Mouse (Mus musculus): Measurements from ENCODE around the gene Ak6. TPM values are rescaled to one million over a fixed set of nuclear protein-coding genes. Genes with fewer than 3 reads are reported as not detected.

Ak6 gene
- polyA plus RNA-seq, 1 experiment, result 93.3 TPM

- Histone ChIP-seq H3K4me1 (ENCODE audit: control insufficient read depth, insufficient read depth, low read length) (no peaks in the 10 kb centered on the region), H3K27ac (ENCODE audit: insufficient read depth, low read depth, low read length) (no peak overlapping the region), H3K4me3 (ENCODE audit: insufficient read depth, low read length) (no peak overlapping the region)
- TF ChIP-seq POLR2A (IDR thresholded peaks at IDR 0.05; ENCODE audit: borderline replicate concordance, low read depth, low read length), result no peak
- peak; percentile 24; the same call in 1 of the 2 replicates for TF ChIP-seq CTCF (IDR thresholded peaks at IDR 0.05; ENCODE audit: low read depth, low read length)
Observed at GRCm38 (mm10) chr13:100612903-100613302, 37.9 kb upstream of the Ak6 start.

- H3K4me3 ChIP-seq (ENCODE audit: insufficient read depth, low read length), result peak within 1 kb of the TSS; percentile 55
- TF ChIP-seq CTCF (IDR thresholded peaks at IDR 0.05; ENCODE audit: low read depth, low read length), result 0 out of 2 replicates have a peak, but pooled peaks have one; percentile 11
- TF ChIP-seq POLR2A (IDR thresholded peaks at IDR 0.05; ENCODE audit: borderline replicate concordance, low read depth, low read length), result no peak
- no peak within 1 kb of the TSS for H3K27ac ChIP-seq (ENCODE audit: insufficient read depth, low read depth, low read length)
- H3K4me1 ChIP-seq (ENCODE audit: control insufficient read depth, insufficient read depth, low read length), result no peaks in the 10 kb centered on the region
Observed at GRCm38 (mm10) chr13:100616181-100617087, 34.3 kb upstream of the Ak6 start, which contains the start of gene Marveld2. Gene Marveld2, minus strand, starts transcription at chr13:100616971.

GRCm38 (mm10) chr13:100617583-100617982, 33.2 kb upstream of the Ak6 start:
- H3K4me3 ChIP-seq (ENCODE audit: insufficient read depth, low read length), result no peak overlapping the region
- no peak for TF ChIP-seq POLR2A (IDR thresholded peaks at IDR 0.05; ENCODE audit: borderline replicate concordance, low read depth, low read length)
- TF ChIP-seq CTCF (IDR thresholded peaks at IDR 0.05; ENCODE audit: low read depth, low read length), result no peak
- no peaks in the 10 kb centered on the region for H3K4me1 ChIP-seq (ENCODE audit: control insufficient read depth, insufficient read depth, low read length)
- no peak overlapping the region for H3K27ac ChIP-seq (ENCODE audit: insufficient read depth, low read depth, low read length)

- no peak for TF ChIP-seq CTCF (IDR thresholded peaks at IDR 0.05; ENCODE audit: low read depth, low read length)
- TF ChIP-seq POLR2A (IDR thresholded peaks at IDR 0.05; ENCODE audit: borderline replicate concordance, low read depth, low read length), result no peak
- H3K4me1 ChIP-seq (ENCODE audit: control insufficient read depth, insufficient read depth, low read length), result no peaks in the 10 kb centered on the region
- H3K27ac ChIP-seq (ENCODE audit: insufficient read depth, low read depth, low read length), result no peak overlapping the region
- no peak overlapping the region for H3K4me3 ChIP-seq (ENCODE audit: insufficient read depth, low read length)
Observed at GRCm38 (mm10) chr13:100622241-100622640, 28.5 kb upstream of the Ak6 start.

- Histone ChIP-seq H3K27ac (ENCODE audit: insufficient read depth, low read depth, low read length) (no peak overlapping the region), H3K4me1 (ENCODE audit: control insufficient read depth, insufficient read depth, low read length) (no peaks in the 10 kb centered on the region), H3K4me3 (ENCODE audit: insufficient read depth, low read length) (no peak overlapping the region)
- TF ChIP-seq POLR2A (IDR thresholded peaks at IDR 0.05; ENCODE audit: borderline replicate concordance, low read depth, low read length) (no peak), CTCF (IDR thresholded peaks at IDR 0.05; ENCODE audit: low read depth, low read length) (no peak)
Observed at GRCm38 (mm10) chr13:100634106-100634691, 16.6 kb upstream of the Ak6 start.

- Histone ChIP-seq H3K27ac (ENCODE audit: insufficient read depth, low read depth, low read length) (peak overlapping the region; percentile 49), H3K4me1 (ENCODE audit: control insufficient read depth, insufficient read depth, low read length) (peaks cover 6% of the 10 kb centered on the region), H3K4me3 (ENCODE audit: insufficient read depth, low read length) (no peak overlapping the region)
- TF ChIP-seq POLR2A (IDR thresholded peaks at IDR 0.05; ENCODE audit: borderline replicate concordance, low read depth, low read length) (no peak), CTCF (IDR thresholded peaks at IDR 0.05; ENCODE audit: low read depth, low read length) (no peak)
Observed at GRCm38 (mm10) chr13:100642471-100643209, 8.1 kb upstream of the Ak6 start.

- TF ChIP-seq POLR2A (IDR thresholded peaks at IDR 0.05; ENCODE audit: borderline replicate concordance, low read depth, low read length) (no peak), CTCF (IDR thresholded peaks at IDR 0.05; ENCODE audit: low read depth, low read length) (no peak)
- Histone ChIP-seq H3K4me3 (ENCODE audit: insufficient read depth, low read length) (no peak overlapping the region), H3K4me1 (ENCODE audit: control insufficient read depth, insufficient read depth, low read length) (peaks cover under 1% of the 10 kb centered on the region), H3K27ac (ENCODE audit: insufficient read depth, low read depth, low read length) (no peak overlapping the region)
Observed at GRCm38 (mm10) chr13:100648223-100648622, 2.6 kb upstream of the Ak6 start.

- peak within 1 kb of the TSS; percentile 93 for H3K27ac ChIP-seq (ENCODE audit: insufficient read depth, low read depth, low read length)
- peaks cover 4% of the 10 kb centered on the region; the same call in 1 of the 2 replicates for H3K4me1 ChIP-seq (ENCODE audit: control insufficient read depth, insufficient read depth, low read length)
- TF ChIP-seq POLR2A (IDR thresholded peaks at IDR 0.05; ENCODE audit: borderline replicate concordance, low read depth, low read length) (no peak), CTCF (IDR thresholded peaks at IDR 0.05; ENCODE audit: low read depth, low read length) (no peak)
- peak within 1 kb of the TSS; percentile 73 for H3K4me3 ChIP-seq (ENCODE audit: insufficient read depth, low read length)
Observed at GRCm38 (mm10) chr13:100651439-100652186, 834 bp downstream of the Ak6 start, which contains the start of gene Taf9. Gene Taf9, plus strand, starts transcription at chr13:100651579.

GRCm38 (mm10) chr13:100658091-100658490, 7.3 kb downstream of the Ak6 start:
- Histone ChIP-seq H3K4me1 (ENCODE audit: control insufficient read depth, insufficient read depth, low read length) (peaks cover 7% of the 10 kb centered on the region), H3K27ac (ENCODE audit: insufficient read depth, low read depth, low read length) (no peak overlapping the region), H3K4me3 (ENCODE audit: insufficient read depth, low read length) (no peak overlapping the region)
- no peak for TF ChIP-seq POLR2A (IDR thresholded peaks at IDR 0.05; ENCODE audit: borderline replicate concordance, low read depth, low read length)
- TF ChIP-seq CTCF (IDR thresholded peaks at IDR 0.05; ENCODE audit: low read depth, low read length), result no peak
